ENCODE assay signal across 9 mouse cellular contexts in the genomic region with DNA sequence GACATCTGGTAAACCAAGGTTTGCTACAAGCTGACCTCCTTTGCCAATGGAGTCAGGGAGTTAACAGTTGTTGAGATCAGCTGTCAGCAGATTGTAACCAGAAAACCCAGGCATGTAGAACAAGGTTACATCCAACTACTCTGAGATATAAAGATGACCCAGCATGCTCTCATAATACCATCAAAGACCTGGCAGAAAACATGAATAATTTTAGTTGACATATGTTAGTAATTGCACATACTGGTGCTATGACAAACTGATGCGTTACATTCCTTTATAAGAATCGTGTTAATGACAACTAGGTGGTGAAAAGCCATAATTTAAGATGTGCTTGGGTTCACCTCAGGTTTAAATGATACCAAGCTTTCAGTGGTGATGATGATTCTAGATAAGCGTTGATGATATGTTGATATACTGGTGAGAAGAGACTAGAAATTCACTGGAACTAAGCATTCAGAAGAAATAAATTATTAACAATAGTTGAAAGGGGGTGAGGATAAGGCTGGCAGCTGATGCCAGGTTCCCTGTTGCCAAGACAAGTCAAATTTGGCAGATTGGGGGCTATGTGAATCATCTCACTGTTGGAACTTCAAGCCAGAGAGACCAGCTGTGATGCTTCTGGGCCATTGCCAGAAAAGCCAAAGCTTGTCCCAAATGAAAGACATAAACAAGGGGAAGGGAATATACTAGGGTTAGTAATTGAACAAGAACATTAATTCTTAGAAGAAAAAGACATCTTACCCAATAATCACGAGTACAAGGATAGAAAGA.
DNase-seq lines count a peak whose midpoint lies in the region; ATAC-seq and TF ChIP-seq lines count a peak whose summit lies in the region.
"Had no signal": no experiment of that assay in that cellular context is flagged by ENCODE, and none has a peak within 500 bp of the region (broad histone marks: within the 10 kb centered on the region; RNA-seq: fewer than 3 reads in every experiment).

No protein-coding gene starts in this region.

- TF ChIP-seq POLR2A in myocyte (IDR thresholded peaks at IDR 0.05; ENCODE audit: insufficient read length, low read depth): no peak

- no peaks in the 10 kb centered on the region for H3K79me2 ChIP-seq in myocyte (ENCODE audit: control insufficient read depth, insufficient read depth)

- peak; percentile 38 for DNase-seq in gastrocnemius, postnatal 10 days
- DNase-seq in gastrocnemius, adult 18-20 months (ENCODE audit: low spot score): no peak
- DNase-seq in right cerebral cortex, adult 2 months (ENCODE audit: low spot score in 2 of 2): peak; percentile 11 to 17
- no peak for DNase-seq in right cerebral cortex, postnatal 14 days
- no peak for DNase-seq in adrenal gland, postnatal 4 days (ENCODE audit: low spot score in 2 of 2)
- DNase-seq in urinary bladder, postnatal 36 days (ENCODE audit: low spot score in 2 of 2): no peak
- DNase-seq: kidney, adult 11 months had no signal

- no peak overlapping the region for H3K4me3 ChIP-seq in hindbrain, embryonic 16.5 days (ENCODE audit: low read length)
- H3K4me3 ChIP-seq in myocyte: no peak overlapping the region

- H3K4me1 ChIP-seq in hindbrain, embryonic 16.5 days (ENCODE audit: control insufficient read depth, insufficient read depth, low read depth, low read length): no peaks in the 10 kb centered on the region

- H3K27ac ChIP-seq in hindbrain, embryonic 16.5 days (ENCODE audit: low read depth, low read length): no peak overlapping the region

- H3ac ChIP-seq in myocyte (ENCODE audit: control insufficient read depth, insufficient read length): no peak overlapping the region

- H3K4me2 ChIP-seq in hindbrain, embryonic 16.5 days (ENCODE audit: low read length): no peak overlapping the region
- no peak overlapping the region for H3K4me2 ChIP-seq in myocyte (ENCODE audit: low read depth)

- ATAC-seq in hindbrain, embryonic 16.5 days: peak; percentile 83

- no peaks in the 10 kb centered on the region for H3K27me3 ChIP-seq in hindbrain, embryonic 16.5 days (replicated peaks; ENCODE audit: control insufficient read depth, insufficient read depth, low read length)
- H3K27me3 ChIP-seq in myocyte (ENCODE audit: control insufficient read depth, insufficient read depth, insufficient read length): no peaks in the 10 kb centered on the region

- H3K9ac ChIP-seq in hindbrain, embryonic 16.5 days (ENCODE audit: low read depth, low read length): no peak overlapping the region

- WGBS in hindbrain, embryonic 16.5 days: 69% methylated on average over 4 of the region's 4 CpGs

- H3K9me3 ChIP-seq in hindbrain, embryonic 16.5 days (ENCODE audit: control insufficient read depth, low read length): no peaks in the 10 kb centered on the region

- no peaks in the 10 kb centered on the region for H3K36me3 ChIP-seq in hindbrain, embryonic 16.5 days (ENCODE audit: control insufficient read depth, insufficient read depth, low read length)
- no peaks in the 10 kb centered on the region for H3K36me3 ChIP-seq in myocyte (ENCODE audit: control insufficient read depth, insufficient read depth)

TF ChIP-seq in myocyte, 11 proteins besides CTCF, POLR2A, EP300 and RAD21:
- no peak for TF ChIP-seq CEBPB (IDR thresholded peaks at IDR 0.05; ENCODE audit: insufficient read depth, poor library complexity, severe bottlenecking)
- TF ChIP-seq MYOD1 (IDR thresholded peaks at IDR 0.05; ENCODE audit: control insufficient read depth in 1 of 3, insufficient read length in 2 of 3, low read depth in 2 of 3): peak in 2 of 3 experiments; percentile 36 to 60
- no peak for TF ChIP-seq REST (IDR thresholded peaks at IDR 0.05; ENCODE audit: insufficient read depth, insufficient read length)

Comparison
In these comparisons a context has a peak if more than half of its experiments do, and no peak if none do; other contexts are left out.
1. DNase-seq: peak in gastrocnemius, postnatal 10 days (single experiment) and right cerebral cortex, adult 2 months (2 of 2); none in gastrocnemius, adult 18-20 months (single experiment), right cerebral cortex, postnatal 14 days (single experiment), adrenal gland, postnatal 4 days (0 of 2) and urinary bladder, postnatal 36 days (0 of 2).